Mouse (Mus musculus) lung, postnatal 0 days (tissue): ENCODE measurements around the gene Pcbp3.

ENCODE experiments used
- CTCF ChIP-seq: IDR thresholded peaks from 2 replicates; pipeline ENCODE4 v1.5.1; 2016; ENCODE audit warnings: antibody characterized with exemption, mild to moderate bottlenecking
- EP300 ChIP-seq: IDR thresholded peaks from 2 replicates; pipeline ENCODE4 v1.6.1; 2016; ENCODE audit warnings: antibody characterized with exemption, mild to moderate bottlenecking, control low read depth

- TF ChIP-seq EP300 (no peak), CTCF (no peak)
These were observed 247.4 kb downstream of the Pcbp3 start for GRCm38 (mm10) chr10:76714303-76714702.
